Mouse (Mus musculus): ENCODE data around the gene Scaf1.

Scaf1 gene

GRCm38 (mm10) chr7:44984833-44985164, 31.4 kb downstream of the Scaf1 start:
- WGBS: 31% methylated on average over 3 of the region's 3 CpGs

- WGBS: 65% methylated on average over 7 of the region's 7 CpGs
Measured at GRCm38 (mm10) chr7:44983944-44984832, 32.0 kb downstream of the Scaf1 start.

GRCm38 (mm10) chr7:44983085-44983484, 33.1 kb downstream of the Scaf1 start:
- WGBS: 26% methylated on average over 6 of the region's 6 CpGs

- 95% methylated on average over 8 of the region's 8 CpGs for WGBS
Measured at GRCm38 (mm10) chr7:44981539-44981938, 34.6 kb downstream of the Scaf1 start.

GRCm38 (mm10) chr7:44978300-44978699, 37.9 kb downstream of the Scaf1 start:
- WGBS: 91% methylated on average over 3 of the region's 3 CpGs

- WGBS: 15% methylated on average over 6 of the region's 6 CpGs
Measured at GRCm38 (mm10) chr7:44975117-44975419, 41.1 kb downstream of the Scaf1 start.

- 1% methylated on average over 22 of the region's 22 CpGs for WGBS
Measured at GRCm38 (mm10) chr7:44974383-44975116, 41.6 kb downstream of the Scaf1 start, which contains the start of gene Cpt1c. Gene Cpt1c (minus strand): TSS chr7:44974851.

GRCm38 (mm10) chr7:44973415-44974130, 42.6 kb downstream of the Scaf1 start:
- 11% methylated on average over 14 of the region's 14 CpGs for WGBS

GRCm38 (mm10) chr7:44971142-44971541, 45.0 kb downstream of the Scaf1 start:
- WGBS: 50% methylated on average over 7 of the region's 7 CpGs

- 5% methylated on average over 36 of the region's 36 CpGs for WGBS
Measured at GRCm38 (mm10) chr7:44970231-44970691, 45.9 kb downstream of the Scaf1 start.

GRCm38 (mm10) chr7:44966638-44967037, 49.5 kb downstream of the Scaf1 start:
- 89% methylated on average over 15 of the region's 15 CpGs for WGBS

- 72% methylated on average over 7 of the region's 7 CpGs for WGBS
Measured at GRCm38 (mm10) chr7:44965975-44966374, 50.2 kb downstream of the Scaf1 start.

- WGBS: 96% methylated on average over 13 of the region's 13 CpGs
Measured at GRCm38 (mm10) chr7:44964990-44965389, 51.2 kb downstream of the Scaf1 start.

GRCm38 (mm10) chr7:44962831-44963230, 53.3 kb downstream of the Scaf1 start:
- WGBS: 89% methylated on average over 5 of the region's 5 CpGs

GRCm38 (mm10) chr7:44962337-44962736, 53.8 kb downstream of the Scaf1 start:
- 82% methylated on average over 8 of the region's 8 CpGs for WGBS

GRCm38 (mm10) chr7:44960512-44960910, 55.7 kb downstream of the Scaf1 start:
- 91% methylated on average over 13 of the region's 13 CpGs for WGBS

- WGBS: 80% methylated on average over 10 of the region's 10 CpGs
Measured at GRCm38 (mm10) chr7:44959874-44960511, 56.2 kb downstream of the Scaf1 start.

- 84% methylated on average over 8 of the region's 8 CpGs for WGBS
Measured at GRCm38 (mm10) chr7:44959281-44959680, 56.9 kb downstream of the Scaf1 start.

GRCm38 (mm10) chr7:44958208-44958607, 58.0 kb downstream of the Scaf1 start:
- WGBS: 49% methylated on average over 7 of the region's 7 CpGs

GRCm38 (mm10) chr7:44957183-44957835, 58.9 kb downstream of the Scaf1 start:
- WGBS: 77% methylated on average over 20 of the region's 20 CpGs

GRCm38 (mm10) chr7:44956266-44956665, 59.9 kb downstream of the Scaf1 start:
- 77% methylated on average over 6 of the region's 6 CpGs for WGBS
